Mouse (Mus musculus): ENCODE results near the gene Mpp3.

GRCm38 (mm10) chr11:102046607-102047006, 18.3 kb upstream of the Mpp3 start:
- TF ChIP-seq CTCF (IDR thresholded peaks at IDR 0.05; ENCODE audit: insufficient read depth, low read length), result no peak
- no peak for TF ChIP-seq POLR2A (IDR thresholded peaks at IDR 0.05; ENCODE audit: borderline replicate concordance, extremely low read depth, low read depth, low read length)
